Mouse (Mus musculus) hindbrain, postnatal 0 days (tissue): ENCODE data around the gene Zranb1. TPM values are rescaled to one million over a fixed set of nuclear protein-coding genes. Genes with fewer than 3 reads are reported as not detected.

Source experiments
- ATAC-seq: fragments of 200-750 bp; cut with Nextera tagmentation; 2 replicates; pipeline ENCODE4 v1.8.0; 2017; ENCODE audit warnings: mild to moderate bottlenecking, moderate TSS enrichment, moderate library complexity
- DNase-seq: peaks from one replicate; pipeline ENCODE4 v3.0.0-alpha.2; 2015; ENCODE audit warnings: low spot score
- H3K27ac ChIP-seq: fragments of 300-500 bp; sonication (generic); 2 replicates; pipeline ENCODE4 v1.5.1; 2014; ENCODE audit warnings: mild to moderate bottlenecking
- H3K27me3 ChIP-seq: fragments of 300-500 bp; sonication (generic); 2 replicates; pipeline ENCODE4 v1.6.1; 2014; ENCODE audit warnings: low read length, mixed read lengths; ENCODE audit not compliant: insufficient read depth
- H3K36me3 ChIP-seq: fragments of 300-500 bp; sonication (generic); 2 replicates; pipeline ENCODE4 v1.6.1; 2014; ENCODE audit warnings: low read length, mixed read lengths; ENCODE audit not compliant: insufficient read depth
- H3K4me1 ChIP-seq: fragments of 300-500 bp; sonication (generic); 2 replicates; pipeline ENCODE4 v1.6.1; 2014; ENCODE audit warnings: antibody characterized with exemption, low read length, mixed read lengths; ENCODE audit not compliant: insufficient read depth
- H3K4me2 ChIP-seq: fragments of 300-500 bp; sonication (generic); 2 replicates; pipeline ENCODE4 v1.6.1; 2014; ENCODE audit warnings: low read depth, mild to moderate bottlenecking, low read length, moderate library complexity, mixed read lengths
- H3K4me3 ChIP-seq: fragments of 300-500 bp; sonication (generic); 2 replicates; pipeline ENCODE4 v1.5.1; 2014; ENCODE audit warnings: low read length
- H3K9ac ChIP-seq: fragments of 300-500 bp; sonication (generic); replicated peaks from 2 replicates; pipeline ENCODE4 v1.6.1; 2014; ENCODE audit warnings: mild to moderate bottlenecking, low read length, moderate library complexity, mixed read lengths
- H3K9me3 ChIP-seq: fragments of 300-500 bp; sonication (generic); 2 replicates; pipeline ENCODE4 v1.6.1; 2016; ENCODE audit warnings: low read length, mixed read lengths
- CTCF ChIP-seq: IDR thresholded peaks from 2 replicates; pipeline ENCODE4 v1.5.1; 2016; ENCODE audit warnings: antibody characterized with exemption, control low read depth, low read depth
- WGBS: fragments of 180-500 bp; shearing (Covaris S2); extraction: QIAGEN DNeasy Blood & Tissue Kit; methylation state at CpG from one replicate; pipeline ENCODE4 v1.1.7; 2014; 5-methylcytosine and 5-hydroxymethylcytosine counted together
- polyA plus RNA-seq: library from polyadenylated mRNA; unstranded; fragments of >200 nt; fragmentation: Nextera tagmentation; extraction: Ambion mirVana; gene quantifications from 2 replicates; pipeline ENCODE4 v1.2.1, GENCODE M21; 2015
- total RNA-seq: library from RNA; depleted of rRNA; stranded (reverse); fragments of >200 nt; gene quantifications from 2 replicates; pipeline ENCODE4 v1.2.3, GENCODE M21; 2014

The Zranb1 gene
- total and polyA plus RNA-seq, 2 experiments from 2014 or later: 24.0 to 40.1 TPM

DNA sequence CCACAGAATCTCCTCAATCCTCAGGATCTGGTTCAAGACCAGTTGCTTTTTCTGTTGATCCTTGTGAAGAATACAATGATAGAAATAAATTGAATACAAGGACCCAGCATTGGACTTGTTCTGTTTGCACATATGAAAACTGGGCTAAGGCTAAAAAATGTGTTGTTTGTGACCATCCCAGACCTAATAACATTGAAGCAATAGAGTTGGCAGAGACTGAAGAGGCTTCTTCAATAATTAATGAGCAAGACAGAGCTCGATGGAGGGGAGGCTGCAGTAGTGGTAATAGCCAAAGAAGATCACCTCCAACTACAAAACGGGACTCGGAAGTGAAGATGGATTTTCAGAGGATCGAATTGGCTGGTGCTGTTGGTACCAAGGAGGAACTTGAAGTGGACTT is 19.0 kb downstream of the Zranb1 start:
- H3K27ac ChIP-seq: no peak overlapping the region
- H3K27me3 ChIP-seq: no peaks in the 10 kb centered on the region
- ATAC-seq (no peak), DNase-seq (no peak)
- no peak overlapping the region for H3K9ac ChIP-seq
- no peak overlapping the region for H3K4me2 ChIP-seq
- no peak for TF ChIP-seq CTCF
- H3K4me1 ChIP-seq: no peaks in the 10 kb centered on the region
- H3K36me3 ChIP-seq: no peaks in the 10 kb centered on the region
- H3K9me3 ChIP-seq: no peaks in the 10 kb centered on the region
- WGBS: 80% methylated on average over 4 of the region's 4 CpGs
- H3K4me3 ChIP-seq: no peak overlapping the region

- Histone ChIP-seq H3K9ac (no peak overlapping the region), H3K4me2 (no peak overlapping the region), H3K9me3 (no peaks in the 10 kb centered on the region), H3K4me3 (no peak overlapping the region), H3K27ac (no peak overlapping the region), H3K36me3 (no peaks in the 10 kb centered on the region), H3K27me3 (no peaks in the 10 kb centered on the region), H3K4me1 (no peaks in the 10 kb centered on the region)
- no peak for DNase-seq
- no peak for TF ChIP-seq CTCF
- 94% methylated on average over 3 of the region's 3 CpGs for WGBS
- no peak for ATAC-seq
These were observed 19.7 kb downstream of the Zranb1 start for GRCm38 (mm10) chr7:132950613-132951012.

DNA sequence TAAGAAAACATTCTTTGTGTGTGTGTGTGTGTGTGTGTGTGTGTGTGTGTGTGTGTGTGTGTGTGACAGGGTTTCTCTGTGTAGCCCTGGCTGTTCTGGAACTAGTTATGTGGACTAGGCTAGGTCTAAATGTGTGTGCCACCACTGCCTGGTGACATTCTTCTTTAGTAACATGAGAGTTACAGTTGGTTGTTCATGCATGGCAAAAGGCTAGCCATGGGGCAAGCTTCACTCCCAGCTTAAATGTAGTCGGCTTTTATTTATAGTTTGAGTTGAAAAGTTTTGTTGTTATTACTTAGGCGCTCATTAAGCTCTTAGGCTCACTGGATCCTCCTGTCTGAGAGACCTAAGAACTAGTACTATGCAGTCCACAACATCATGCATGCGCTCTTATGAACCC is 33.5 kb downstream of the Zranb1 start:
- TF ChIP-seq CTCF: no peak
- no peak overlapping the region for H3K4me3 ChIP-seq
- 91% methylated on average over 3 of the region's 3 CpGs for WGBS
- H3K9me3 ChIP-seq: no peaks in the 10 kb centered on the region
- no peak for ATAC-seq
- DNase-seq: no peak
- H3K27ac ChIP-seq: no peak overlapping the region
- no peak overlapping the region for H3K4me2 ChIP-seq
- H3K27me3 ChIP-seq: no peaks in the 10 kb centered on the region
- H3K9ac ChIP-seq: no peak overlapping the region
- no peaks in the 10 kb centered on the region; the same call in 1 of the 2 replicates for H3K36me3 ChIP-seq
- H3K4me1 ChIP-seq: no peaks in the 10 kb centered on the region

DNA sequence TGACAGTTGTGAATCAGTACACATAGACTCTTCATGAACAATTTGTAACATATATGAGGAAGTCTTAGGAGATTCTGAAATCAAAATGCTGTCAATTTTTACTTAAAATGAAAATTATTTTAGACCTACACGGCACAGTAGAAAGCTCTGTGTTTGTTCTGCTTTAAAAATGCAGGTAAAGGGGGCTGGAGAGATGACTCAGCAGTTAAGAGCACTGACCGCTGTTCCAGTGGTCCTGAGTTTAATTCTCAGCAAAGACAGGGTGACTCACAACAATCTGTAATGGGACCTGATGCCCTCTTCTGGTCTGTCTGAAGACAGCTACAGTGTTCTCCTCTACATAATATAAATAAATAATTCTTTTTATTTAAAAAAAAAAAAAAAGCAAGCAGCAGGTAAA is 34.8 kb downstream of the Zranb1 start:
- no peak for DNase-seq
- Histone ChIP-seq H3K4me2 (no peak overlapping the region), H3K27me3 (no peaks in the 10 kb centered on the region), H3K4me1 (no peaks in the 10 kb centered on the region), H3K9me3 (no peaks in the 10 kb centered on the region), H3K4me3 (no peak overlapping the region), H3K9ac (no peak overlapping the region), H3K36me3 (no peaks in the 10 kb centered on the region; the same call in 1 of the 2 replicates), H3K27ac (no peak overlapping the region)
- ATAC-seq: no peak
- peak; percentile 8; the same call in 1 of the 2 replicates for TF ChIP-seq CTCF
- WGBS: 84% methylated on average over 2 of the region's 2 CpGs

DNA sequence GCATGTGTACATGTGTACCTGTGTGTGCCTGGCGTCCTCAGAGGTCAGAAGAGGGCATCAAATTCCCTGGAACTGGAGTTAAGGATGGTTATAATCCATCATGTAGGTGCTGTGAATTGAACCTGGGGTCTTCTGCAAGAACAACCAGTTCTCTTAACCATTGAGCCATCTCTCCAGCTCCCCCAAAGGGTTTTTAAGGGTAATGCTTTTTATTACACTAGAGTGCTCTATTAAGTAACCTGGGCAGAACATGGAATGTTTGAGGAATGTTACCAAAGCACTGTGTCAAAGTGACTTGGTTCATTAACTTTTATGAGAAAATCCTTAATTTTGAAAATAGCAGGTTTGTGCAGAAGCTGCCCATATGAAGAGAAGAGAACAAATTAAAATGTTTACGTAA is 41.1 kb downstream of the Zranb1 start:
- TF ChIP-seq CTCF: no peak
- Histone ChIP-seq H3K4me2 (no peak overlapping the region), H3K27me3 (no peaks in the 10 kb centered on the region), H3K9ac (no peak overlapping the region), H3K9me3 (no peaks in the 10 kb centered on the region), H3K27ac (no peak overlapping the region), H3K4me3 (no peak overlapping the region), H3K4me1 (no peaks in the 10 kb centered on the region), H3K36me3 (peaks cover 11% of the 10 kb centered on the region; the same call in 1 of the 2 replicates)
- ATAC-seq: no peak
- 90% methylated on average over 2 of the region's 2 CpGs for WGBS
- DNase-seq: no peak

- DNase-seq (no peak), ATAC-seq (no peak)
- no peak overlapping the region for H3K4me2 ChIP-seq
- no peaks in the 10 kb centered on the region for H3K4me1 ChIP-seq
- H3K27ac ChIP-seq: no peak overlapping the region
- peaks cover 15% of the 10 kb centered on the region for H3K36me3 ChIP-seq
- no peaks in the 10 kb centered on the region for H3K9me3 ChIP-seq
- no peaks in the 10 kb centered on the region for H3K27me3 ChIP-seq
- no peak for TF ChIP-seq CTCF
- H3K4me3 ChIP-seq: no peak overlapping the region
- H3K9ac ChIP-seq: no peak overlapping the region
- whole genome bisulfite sequencing: 60% methylated on average over 2 of the region's 2 CpGs
These were observed 45.1 kb downstream of the Zranb1 start for GRCm38 (mm10) chr7:132976079-132976478.

DNA sequence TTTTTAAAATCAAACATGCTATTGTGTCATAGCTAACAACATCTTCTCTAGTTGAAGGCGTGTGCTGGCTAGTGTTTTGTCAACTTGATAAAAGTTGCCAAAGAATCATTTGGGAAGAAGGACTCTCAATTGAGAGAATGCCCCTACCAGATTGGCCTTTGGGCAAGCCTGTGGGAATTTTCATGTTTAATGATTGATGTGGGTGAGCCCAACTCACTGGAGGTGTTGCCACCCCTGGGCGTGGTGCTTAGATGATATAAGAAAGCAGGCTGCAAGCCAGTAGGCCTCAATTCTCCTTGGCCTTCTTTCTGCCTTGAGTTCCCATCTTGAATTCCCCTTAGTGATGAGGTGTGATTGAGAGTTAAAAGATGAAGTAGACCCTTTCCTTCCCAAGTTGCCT is 47.0 kb downstream of the Zranb1 start:
- no peak overlapping the region for H3K4me3 ChIP-seq
- DNase-seq (no peak), ATAC-seq (no peak)
- no peaks in the 10 kb centered on the region for H3K4me1 ChIP-seq
- TF ChIP-seq CTCF: no peak
- H3K9ac ChIP-seq: no peak overlapping the region
- no peak overlapping the region for H3K4me2 ChIP-seq
- peaks cover 22% of the 10 kb centered on the region for H3K36me3 ChIP-seq
- no peaks in the 10 kb centered on the region for H3K9me3 ChIP-seq
- H3K27me3 ChIP-seq: no peaks in the 10 kb centered on the region
- 96% methylated on average over 2 of the region's 2 CpGs for WGBS
- H3K27ac ChIP-seq: no peak overlapping the region
